Mouse (Mus musculus) left cerebral cortex, postnatal 10 days (tissue): Measurements from ENCODE around the gene Rpl14. TPM values are rescaled to one million over a fixed set of nuclear protein-coding genes. Genes with fewer than 3 reads are reported as not detected.

Experiments
- DNase-seq, 2 experiments: peaks; one replicate each; pipeline ENCODE4 v3.0.0; 2021 to 2022; ENCODE audit warnings: low spot score in 2 of 2, mixed read lengths in 1 of 2; ENCODE audit errors: extremely low spot score in 1 of 2
- intact Hi-C: fragments of 180-260 bp; cut with DNase I; formaldehyde crosslinking; loops from one replicate; pipeline ENCODE4 v1.15.1; 2025
- total RNA-seq, 2 experiments: library from RNA; stranded (reverse); gene quantifications; 2 replicates each; pipeline ENCODE4 v1.2.3; 2021

Rpl14 gene
- total RNA-seq, 2 experiments from 2014 or later: 273 to 293 TPM

DNA sequence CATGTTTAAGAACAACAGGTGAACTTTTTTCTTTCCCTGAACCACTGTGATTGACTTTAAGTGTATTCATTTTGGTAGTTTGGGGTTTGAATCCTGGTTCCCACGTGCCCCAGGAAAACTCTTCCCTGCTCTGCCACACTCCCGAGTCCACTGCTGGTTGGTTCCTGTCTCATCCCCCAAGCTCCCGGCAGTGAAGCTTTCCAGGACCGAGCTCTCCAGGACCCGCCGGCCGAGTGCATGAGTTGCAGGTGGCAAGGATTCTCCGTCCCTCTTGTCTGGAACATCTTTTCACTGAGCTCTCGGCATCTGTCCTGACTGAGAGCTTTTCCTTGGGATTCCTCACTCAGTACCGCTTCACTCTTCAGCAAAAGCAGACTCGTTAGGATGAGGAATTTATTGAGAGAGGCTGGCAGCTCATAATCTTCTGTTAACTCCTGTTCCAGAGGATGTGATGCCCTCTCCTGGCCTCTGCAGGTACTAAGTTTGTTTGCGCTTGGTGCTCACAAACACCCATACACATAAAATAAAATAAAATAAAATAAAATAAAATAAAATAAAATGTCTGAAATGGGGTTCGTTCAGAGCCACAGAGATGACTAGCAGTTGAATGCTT, 1.4 kb upstream of the Rpl14 start:
- DNase-seq: peak in 1 of 2 experiments; percentile 56
- intact Hi-C loops: loop anchor here (2.0 to 10.0 kb wide), 2 partner anchors 67 to 805 kb away; no protein-coding TSS in a partner anchor

DNA sequence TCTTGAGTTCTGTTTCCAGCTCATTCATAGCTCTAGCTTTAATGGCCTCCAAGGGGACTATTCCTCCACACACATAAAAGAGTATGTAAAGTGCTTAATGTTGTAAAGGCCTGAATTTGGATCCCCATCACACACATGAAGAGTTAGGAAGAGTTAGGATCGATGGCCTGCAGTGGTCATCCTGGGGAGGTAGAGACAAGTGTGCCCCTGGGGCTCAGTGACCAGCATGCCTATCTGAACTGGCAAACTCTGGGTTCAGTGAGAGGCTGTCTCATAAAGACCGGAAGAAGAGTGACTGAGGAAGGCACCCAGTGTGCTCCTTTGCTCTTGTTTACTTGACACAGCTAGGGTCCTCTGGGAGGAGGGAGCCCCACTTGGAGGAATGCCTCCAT, 914 bp upstream of the Rpl14 start:
- DNase-seq: no peak
- intact Hi-C loops: loop anchor here (2.0 to 10.0 kb wide), 2 partner anchors 68 to 804 kb away; no protein-coding TSS in a partner anchor

DNA sequence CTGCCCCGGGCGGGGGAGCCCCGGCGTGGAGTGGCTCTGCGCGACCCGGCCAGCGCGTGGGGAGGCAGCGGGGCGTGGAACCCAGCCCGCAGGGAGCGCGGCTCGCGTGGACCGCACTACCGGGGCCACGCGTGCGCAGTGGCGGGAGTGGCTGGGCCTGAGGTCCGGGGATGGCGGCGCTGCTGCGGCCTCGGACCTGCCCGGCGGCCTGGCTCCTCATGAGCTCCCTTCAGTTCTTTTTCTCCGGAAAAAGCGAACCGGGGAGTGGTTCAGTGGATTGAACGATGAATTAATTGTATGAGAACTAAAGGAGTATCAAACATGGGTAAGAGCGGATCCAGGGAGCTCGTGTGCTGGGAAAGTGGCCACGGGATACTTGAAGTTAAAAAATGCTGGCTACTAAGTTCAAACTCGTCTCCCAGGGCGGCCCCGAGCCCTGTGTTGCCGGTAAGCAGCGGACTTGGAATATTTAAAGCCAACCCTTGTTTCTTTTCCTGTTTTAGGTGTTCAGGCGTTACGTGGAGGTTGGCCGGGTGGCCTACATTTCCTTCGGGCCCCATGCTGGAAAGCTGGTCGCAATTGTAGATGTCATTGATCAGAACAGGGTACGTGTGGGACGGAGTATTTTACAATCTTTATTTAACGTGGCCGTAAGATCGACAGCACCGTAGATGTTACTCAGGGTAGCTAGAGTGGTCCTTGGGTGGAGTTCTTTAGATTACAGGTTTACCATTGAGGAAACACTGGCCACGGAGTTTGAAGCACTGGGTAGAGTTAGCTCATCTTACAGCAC, 545 bp downstream of the Rpl14 start:
- DNase-seq: peak in 1 of 2 experiments; percentile 45
- intact Hi-C loops: loop anchor here (2.0 to 10.0 kb wide), 2 partner anchors 69 to 803 kb away; no protein-coding TSS in a partner anchor

GRCm38 (mm10) chr9:120575748-120576661, 4.8 kb downstream of the Rpl14 start:
- DNase-seq: no peak
- intact Hi-C loops: loop anchor here (10.0 kb wide), 1 partner anchor 799 kb away; no protein-coding TSS in a partner anchor

- intact Hi-C loops: loop anchor here (10.0 kb wide), 1 partner anchor 798 kb away; no protein-coding TSS in a partner anchor
- DNase-seq: no peak
These were observed 5.4 kb downstream of the Rpl14 start for GRCm38 (mm10) chr9:120576662-120577013.

DNA sequence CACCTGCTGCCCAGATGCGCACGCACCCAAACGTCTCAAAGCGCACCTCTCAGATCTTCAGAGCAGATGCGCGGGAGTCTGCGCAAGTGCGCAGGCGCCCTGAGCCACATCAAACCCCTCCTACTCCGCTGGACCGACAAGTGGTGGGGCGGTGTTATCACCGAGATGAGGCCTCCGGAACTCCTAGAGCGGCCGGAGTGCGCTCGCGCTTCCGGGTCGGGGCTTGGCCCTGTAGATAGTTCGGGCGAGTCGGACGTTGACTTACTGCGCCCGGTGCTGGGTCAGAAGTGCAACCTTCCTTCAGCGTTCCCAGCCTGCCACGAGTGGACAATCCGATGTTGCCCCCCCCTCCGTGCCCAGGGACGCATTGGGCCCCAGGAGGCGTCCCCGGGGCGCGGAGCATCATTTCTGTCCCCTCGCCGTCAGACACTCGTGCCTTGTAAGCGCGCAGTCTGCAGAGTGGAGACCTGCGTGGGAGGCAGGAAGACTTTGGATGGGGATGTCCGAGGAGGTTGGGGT, 5.9 kb downstream of the Rpl14 start:
- peak; percentile 84 to 92 for DNase-seq
- intact Hi-C loops: loop anchor here (10.0 kb wide), 1 partner anchor 798 kb away; no protein-coding TSS in a partner anchor

GRCm38 (mm10) chr9:120577706-120578405, 6.6 kb downstream of the Rpl14 start:
- intact Hi-C loops: loop anchor here (10.0 kb wide), 1 partner anchor 797 kb away; no protein-coding TSS in a partner anchor
- DNase-seq: no peak

DNA sequence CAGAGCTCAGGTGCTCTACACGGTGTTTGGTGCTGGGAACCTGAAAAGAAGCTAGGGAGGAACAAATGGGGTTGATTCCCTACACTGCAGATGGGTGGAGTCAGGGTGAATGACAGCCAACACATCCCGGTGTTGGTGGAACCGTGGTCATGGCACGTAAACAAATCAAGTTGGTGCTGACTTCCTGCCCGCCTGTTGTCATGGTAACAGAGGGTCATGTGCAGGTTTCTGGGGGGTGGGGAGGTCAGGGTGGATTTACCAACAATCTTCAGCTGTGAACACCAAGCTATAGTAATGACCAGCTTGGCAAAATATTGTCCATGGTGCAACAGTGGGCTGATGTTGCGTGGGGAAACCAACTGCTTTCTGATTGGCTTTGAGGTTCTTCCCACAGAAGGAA, 7.5 kb downstream of the Rpl14 start:
- no peak for DNase-seq
- intact Hi-C loops: loop anchor here (10.0 kb wide), 1 partner anchor 796 kb away; no protein-coding TSS in a partner anchor

- DNase-seq: no peak
- intact Hi-C loops: loop anchor here (10.0 kb wide), 1 partner anchor 795 kb away; no protein-coding TSS in a partner anchor
These were observed 8.6 kb downstream of the Rpl14 start for GRCm38 (mm10) chr9:120579808-120580207.

DNA sequence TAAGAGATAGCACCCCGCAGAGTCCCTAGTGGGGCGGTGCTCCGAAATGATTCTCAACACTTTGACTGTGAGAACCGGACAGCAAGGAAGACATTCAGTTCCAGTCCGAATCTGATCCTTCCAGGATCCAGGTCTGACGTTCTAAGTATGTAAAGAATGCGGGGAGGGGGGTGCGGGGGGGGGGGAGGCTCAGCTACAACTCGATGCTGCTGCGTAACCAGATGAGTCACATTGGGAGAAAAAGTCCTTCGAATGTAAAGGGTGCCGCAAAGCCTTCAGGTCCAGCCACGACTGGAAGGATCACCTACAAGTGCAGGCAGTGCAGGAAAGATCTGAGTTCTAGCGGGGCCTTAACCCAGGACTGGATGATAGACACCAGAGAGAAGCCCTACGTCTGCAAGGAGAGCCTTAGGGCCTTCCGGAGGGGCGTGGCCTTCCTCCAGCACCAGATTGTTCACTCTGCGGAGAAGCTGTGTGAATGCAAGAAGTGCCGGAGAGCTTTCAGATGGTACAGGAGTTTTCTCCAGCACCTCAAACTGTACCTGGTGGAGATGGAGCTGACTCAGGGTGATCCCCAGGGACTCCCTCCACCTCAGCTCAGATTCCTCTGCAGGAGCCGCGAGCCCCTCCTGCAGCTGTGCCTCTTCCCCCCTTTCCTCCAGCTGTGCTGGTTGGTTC, 10.8 kb downstream of the Rpl14 start:
- intact Hi-C loops: no loop called here
- peak in 1 of 2 experiments; percentile 77 for DNase-seq

GRCm38 (mm10) chr9:120582619-120583308, 11.5 kb downstream of the Rpl14 start:
- intact Hi-C loops: no loop called here
- DNase-seq: peak; percentile 90

DNA sequence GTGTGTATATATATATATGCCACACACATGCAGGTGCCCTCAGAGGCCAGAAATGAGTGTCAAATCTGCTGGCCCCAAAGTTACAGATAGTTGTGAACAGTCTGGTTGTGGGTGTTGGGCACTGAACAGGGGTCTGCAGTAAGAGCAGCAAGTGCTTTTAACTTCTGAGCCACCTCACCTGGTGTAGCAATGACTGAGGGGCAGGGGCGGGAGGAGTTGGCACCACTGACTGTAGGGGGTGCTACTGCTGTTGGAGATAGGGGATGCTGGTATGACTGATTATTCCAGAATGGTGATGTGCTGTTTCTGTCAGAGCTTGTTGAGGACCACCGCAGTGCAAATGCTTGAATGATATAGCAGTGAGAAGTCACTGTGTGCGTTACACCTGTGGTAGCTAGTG, 12.1 kb downstream of the Rpl14 start:
- no peak for DNase-seq
- intact Hi-C loops: no loop called here

GRCm38 (mm10) chr9:120586546-120586945, 15.3 kb downstream of the Rpl14 start:
- DNase-seq: peak; percentile 54 to 81
- intact Hi-C loops: loop anchor here (2.0 to 5.0 kb wide), 2 partner anchors 84 to 154 kb away; no protein-coding TSS in a partner anchor

GRCm38 (mm10) chr9:120591490-120591889, 20.2 kb downstream of the Rpl14 start:
- intact Hi-C loops: loop anchor here (1.0 kb wide), 1 partner anchor 89 kb away; no protein-coding TSS in a partner anchor
- DNase-seq: peak; percentile 39 to 74

GRCm38 (mm10) chr9:120593383-120594101, 22.3 kb downstream of the Rpl14 start:
- no peak for DNase-seq
- intact Hi-C loops: no loop called here

DNA sequence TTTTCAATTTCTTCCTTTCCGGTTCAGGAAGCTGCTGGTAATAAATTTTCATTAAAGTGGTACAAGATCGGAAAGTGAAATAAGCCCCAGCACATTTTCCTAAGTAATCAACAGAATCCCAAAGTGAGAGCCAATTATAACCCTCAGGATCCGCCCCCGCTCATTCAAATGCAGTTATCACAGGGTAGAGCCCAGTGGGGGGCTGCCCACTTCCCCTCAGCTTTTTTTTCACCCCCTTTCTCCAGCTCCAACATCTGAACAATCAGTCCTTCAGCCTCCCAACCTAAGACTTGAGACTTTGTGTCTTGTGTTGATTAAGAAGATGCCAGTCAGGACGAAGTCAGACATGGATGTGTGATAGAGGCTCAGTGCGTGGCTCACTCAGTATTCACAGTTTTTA, 23.6 kb downstream of the Rpl14 start:
- DNase-seq: no peak

More for the DNA sequence above, 23.6 kb downstream of the Rpl14 start:
- intact Hi-C loops: no loop called here
